Mouse (Mus musculus) Patski (cell line): ENCODE results near the gene Trip10. TPM values are rescaled to one million over a fixed set of nuclear protein-coding genes. Genes with fewer than 3 reads are reported as not detected.
A peak's percentile ranks its signal among the peaks of the same experiment; 100 is the strongest.

Experiments
- ATAC-seq: fragments of 100-300 bp; one replicate; pipeline ENCODE4 v1.8.0; 2021
- CTCF ChIA-PET: fragments of 350-600 bp; sonication (Branson Sonifier 250); formaldehyde crosslinking; loops from one replicate; lab custom pipeline; 2022; ENCODE audit warnings: inconsistent platforms; lab: Charles Lee
- POLR2A ChIA-PET: fragments of 350-600 bp; sonication (Branson Sonifier 250); formaldehyde crosslinking; loops from one replicate; lab custom pipeline; 2022; ENCODE audit warnings: antibody characterized with exemption, inconsistent platforms; lab: Charles Lee
- DNase-seq: peaks from one replicate; pipeline ENCODE4 v3.0.0-alpha.2; 2011; ENCODE audit warnings: low read depth, low spot score
- H3K27me3 ChIP-seq: fragments of 371-371 bp; one replicate; pipeline ENCODE4 v1.5.1; 2021
- CTCF ChIP-seq: fragments of 100-300 bp; IDR thresholded peaks from one replicate; pipeline ENCODE4 v1.5.1; 2021
- in situ Hi-C: fragments of 300-500 bp; cut with MboI; formaldehyde crosslinking; loops from 3 replicates; pipeline ENCODE4 v1.11.1; 2018; ENCODE audit warnings: low pct_unique_long_range_greater_than_20kb, mixed read lengths
- polyA plus RNA-seq: library from polyadenylated mRNA; unstranded; gene quantifications from one replicate; pipeline ENCODE4 v1.2.3, GENCODE M21; 2021

The Trip10 gene
- polyA plus RNA-seq, 1 experiment from 2014 or later = 157 TPM

- H3K27me3 ChIP-seq = no peaks in the 10 kb centered on the region
- in situ Hi-C loops = no loop called here
- TF ChIP-seq CTCF = no peak
- ATAC-seq (no peak), DNase-seq (no peak)
- CTCF ChIA-PET = interaction anchor here (1.0 to 3.5 kb wide), 2 partner anchors 13 to 102 kb away, joined by 3 to 17 read pairs; no protein-coding TSS in a partner anchor
- POLR2A ChIA-PET = interaction anchor here (1.0 kb wide), 1 partner anchor 14 kb away, joined by 3 read pairs; no protein-coding TSS in a partner anchor
Measured at GRCm38 (mm10) chr17:57233038-57233437, 16.2 kb upstream of the Trip10 start.

DNA sequence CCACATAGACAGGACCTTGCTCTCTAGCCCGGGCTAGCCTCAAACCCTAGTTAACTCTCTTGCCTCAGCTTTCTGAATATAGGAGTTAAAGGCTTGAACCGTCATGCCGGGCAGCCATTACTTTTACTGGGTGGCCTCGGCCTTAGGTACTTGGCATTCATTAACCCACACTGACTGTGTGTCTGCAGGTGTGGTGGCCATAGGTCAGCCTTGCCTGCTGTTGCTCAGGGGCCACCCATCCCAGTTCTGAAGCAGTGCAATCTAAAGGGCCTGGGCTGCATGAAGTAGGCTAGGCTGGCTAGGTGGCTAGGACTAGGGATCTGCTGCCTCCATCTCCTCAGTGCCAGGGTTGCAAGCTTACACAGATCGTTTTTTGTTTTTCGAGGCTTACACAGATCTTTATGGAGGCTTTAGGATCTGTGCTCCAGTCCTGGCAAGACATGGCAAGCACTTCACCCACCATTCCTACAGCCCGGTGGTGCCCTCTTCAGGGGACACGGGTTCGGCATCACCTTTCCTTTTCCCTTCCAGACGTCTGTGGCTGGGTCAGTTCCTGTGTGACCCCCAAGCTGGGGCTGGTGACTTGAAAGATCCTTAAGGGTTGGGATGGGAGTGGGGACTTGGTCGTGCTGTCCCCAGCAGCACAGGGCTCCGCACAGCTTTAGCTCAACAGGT is 14.9 kb upstream of the Trip10 start:
- no peaks in the 10 kb centered on the region for H3K27me3 ChIP-seq
- ChIA-PET POLR2A (interaction anchor here (0.6 kb wide), 2 partner anchors 12 to 40 kb away, joined by 3 to 5 read pairs; no protein-coding TSS in a partner anchor), CTCF (interaction anchor here (1.2 to 3.5 kb wide), 3 partner anchors 11 to 17 kb away, joined by 3 to 17 read pairs (median 3); no protein-coding TSS in a partner anchor)
- in situ Hi-C loops = no loop called here
- DNase-seq (no peak), ATAC-seq (no peak)
- TF ChIP-seq CTCF = no peak

DNA sequence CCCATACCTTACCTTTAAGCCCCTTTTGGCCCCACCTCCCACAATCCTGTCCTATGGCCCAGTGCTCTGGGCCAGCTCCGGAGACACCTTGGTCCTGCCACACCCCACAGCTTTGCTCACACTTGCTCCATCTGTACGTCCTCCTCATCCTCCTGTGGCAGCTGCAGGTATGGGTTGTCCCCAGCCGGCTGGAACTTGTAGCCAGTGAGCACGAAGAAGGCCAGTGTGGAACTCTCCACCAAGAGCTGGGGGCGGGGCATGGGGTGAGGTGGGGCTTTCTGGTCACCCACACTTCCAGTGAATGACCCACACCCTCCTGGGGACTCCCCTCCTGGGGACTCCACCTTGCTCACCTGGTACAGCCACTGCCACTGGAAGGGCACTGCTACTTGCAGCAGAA is 13.5 kb upstream of the Trip10 start:
- in situ Hi-C loops = no loop called here
- ChIA-PET POLR2A (no interaction called here), CTCF (interaction anchor here (3.5 kb wide), 1 partner anchor 16 kb away, joined by 17 read pairs; no protein-coding TSS in a partner anchor)
- no peak for TF ChIP-seq CTCF
- H3K27me3 ChIP-seq = no peaks in the 10 kb centered on the region
- no peak for ATAC-seq
- DNase-seq = no peak

DNA sequence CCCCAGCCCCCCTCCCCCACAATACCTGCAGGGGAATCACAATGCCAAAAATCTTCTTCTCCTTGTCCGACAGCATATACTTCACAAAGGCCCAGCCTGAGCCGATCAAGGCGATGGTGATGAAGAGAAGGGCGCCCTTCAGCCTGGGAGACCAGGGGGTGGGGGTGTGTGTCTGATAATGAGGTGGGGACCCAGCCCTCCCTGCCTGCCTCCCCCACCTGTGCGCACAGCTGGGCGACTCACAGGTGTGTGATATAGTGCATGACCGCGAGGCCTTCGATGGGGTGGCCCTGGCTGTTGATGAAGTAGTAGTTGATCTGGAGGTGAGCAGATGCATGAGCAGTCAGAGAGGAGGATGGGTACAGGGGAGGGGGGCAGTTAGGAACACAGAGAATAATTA is 12.1 kb upstream of the Trip10 start:
- ChIA-PET POLR2A (no interaction called here), CTCF (no interaction called here)
- ATAC-seq (no peak), DNase-seq (no peak)
- in situ Hi-C loops = no loop called here
- TF ChIP-seq CTCF = no peak
- H3K27me3 ChIP-seq = no peaks in the 10 kb centered on the region

DNA sequence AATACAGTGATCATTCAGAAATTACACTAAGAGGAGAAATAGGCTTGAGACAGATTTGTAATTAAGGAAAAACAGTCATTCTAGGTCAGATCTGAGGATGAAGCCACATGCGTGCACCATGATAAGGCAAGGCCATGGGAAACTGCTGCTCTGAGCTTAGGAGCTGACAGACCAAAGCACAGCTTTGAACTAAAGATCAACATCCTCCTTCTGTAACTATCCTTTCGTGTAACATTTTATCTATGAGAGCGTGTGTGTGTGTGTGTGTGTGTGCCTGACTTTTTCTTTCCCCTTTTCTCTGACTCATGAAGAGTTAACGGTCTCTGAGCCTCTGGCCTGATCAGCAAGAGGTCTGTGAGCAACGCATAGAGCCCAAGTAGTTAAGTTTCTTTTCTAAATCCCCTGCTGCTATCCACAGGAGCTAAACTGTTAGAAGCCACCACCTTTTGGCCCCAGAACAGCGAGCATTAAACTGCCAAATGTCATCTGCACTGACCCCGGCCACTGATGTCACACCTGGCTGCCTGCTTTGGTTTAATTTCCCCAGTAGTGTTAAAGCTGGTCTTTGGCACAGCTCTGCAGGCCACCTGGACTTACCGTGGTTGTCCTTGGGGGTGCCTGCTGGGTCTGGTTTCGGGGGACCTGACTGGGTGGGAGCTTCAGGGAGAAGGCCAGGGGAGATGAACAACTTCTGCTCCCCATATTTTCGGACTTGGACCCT is 5.4 kb upstream of the Trip10 start:
- ChIA-PET POLR2A (interaction anchor here (1.3 kb wide), 1 partner anchor 14 kb away, joined by 5 read pairs; no protein-coding TSS in a partner anchor), CTCF (interaction anchor here (1.4 kb wide), 1 partner anchor 92 kb away, joined by 4 read pairs; no protein-coding TSS in a partner anchor)
- no peak for TF ChIP-seq CTCF
- in situ Hi-C loops = no loop called here
- no peaks in the 10 kb centered on the region for H3K27me3 ChIP-seq
- ATAC-seq (no peak), DNase-seq (no peak)

GRCm38 (mm10) chr17:57245311-57245929 is 3.8 kb upstream of the Trip10 start:
- H3K27me3 ChIP-seq = no peaks in the 10 kb centered on the region
- CTCF ChIA-PET = interaction anchor here (2.4 kb wide), 1 partner anchor 26 kb away, joined by 10 read pairs; no protein-coding TSS in a partner anchor
- DNase-seq (no peak), ATAC-seq (no peak)
- POLR2A ChIA-PET = no interaction called here
- in situ Hi-C loops = no loop called here
- no peak for TF ChIP-seq CTCF

DNA sequence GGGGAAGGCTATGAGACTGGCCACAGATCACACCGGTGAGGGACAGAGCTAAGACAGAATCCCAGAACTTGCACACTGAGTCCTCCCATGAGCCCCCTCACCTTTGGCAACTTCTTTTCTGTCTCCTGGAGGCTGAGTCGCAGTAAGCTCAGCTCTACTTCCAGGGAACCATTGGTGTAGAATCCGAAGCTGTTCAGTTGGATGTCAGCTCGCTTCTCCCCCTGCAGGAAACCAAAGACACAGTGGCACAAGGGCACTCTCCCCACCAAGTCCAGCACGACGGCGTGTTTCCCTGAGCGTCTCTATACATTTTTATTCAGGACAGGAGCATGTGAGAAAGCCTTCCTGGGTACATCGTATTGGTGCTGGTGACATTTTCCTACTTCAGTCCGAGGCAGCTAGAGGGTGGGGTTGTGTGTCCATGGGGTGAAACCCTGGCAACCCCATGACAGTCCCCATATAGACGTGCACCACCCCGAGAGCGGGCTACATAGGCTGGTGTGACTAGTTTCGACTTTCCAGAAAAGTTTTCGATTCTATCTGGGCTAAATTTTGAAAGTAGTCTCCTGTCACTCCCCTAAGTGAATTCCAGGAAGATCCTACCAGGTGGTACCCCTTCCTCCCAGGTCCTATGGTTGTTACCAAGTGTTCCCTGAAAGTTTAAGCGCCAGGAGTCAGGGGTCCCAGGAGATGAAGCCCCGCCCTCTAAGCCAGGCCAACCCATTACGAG is 2.4 kb upstream of the Trip10 start:
- TF ChIP-seq CTCF = no peak
- POLR2A ChIA-PET = interaction anchor here (0.8 to 1.5 kb wide), 3 partner anchors 14 to 29 kb away, joined by 3 to 4 read pairs (median 3); no protein-coding TSS in a partner anchor
- DNase-seq = no peak
- in situ Hi-C loops = no loop called here
- H3K27me3 ChIP-seq = no peaks in the 10 kb centered on the region
- CTCF ChIA-PET = interaction anchor here (0.9 to 2.4 kb wide), 5 partner anchors 19 to 30 kb away, joined by 3 to 10 read pairs (median 5); partner anchors contain the start of gene C3
- no peak for ATAC-seq

- peak; percentile 99 for DNase-seq
- no peak for TF ChIP-seq CTCF
- no peaks in the 10 kb centered on the region for H3K27me3 ChIP-seq
- ATAC-seq = peak; percentile 92
- in situ Hi-C loops = no loop called here
- POLR2A ChIA-PET = interaction anchor here (1.0 to 1.5 kb wide), 4 partner anchors 14 to 28 kb away, joined by 3 to 5 read pairs (median 4); no protein-coding TSS in a partner anchor
- CTCF ChIA-PET = interaction anchor here (0.7 to 1.5 kb wide), 11 partner anchors 8 to 88 kb away, joined by 3 to 20 read pairs (median 5); partner anchors contain the start of gene C3
Measured at GRCm38 (mm10) chr17:57247393-57248200, 1.7 kb upstream of the Trip10 start.
